Mouse (Mus musculus) lung, embryonic 14.5 days (tissue): ENCODE results near the gene Rps11. TPM values are rescaled to one million over a fixed set of nuclear protein-coding genes. Genes with fewer than 3 reads are reported as not detected.
A peak's percentile ranks its signal among the peaks of the same experiment; 100 is the strongest.

ENCODE experiments used
- ATAC-seq: fragments of 200-750 bp; cut with Nextera tagmentation; 2 replicates; pipeline ENCODE4 v1.8.0; 2017; ENCODE audit warnings: mild to moderate bottlenecking, moderate TSS enrichment, moderate library complexity; ENCODE audit not compliant: insufficient read depth
- DNase-seq: peaks from one replicate; pipeline ENCODE4 v3.0.0-alpha.2; 2015
- H3K27ac ChIP-seq: fragments of 300-500 bp; sonication (generic); 2 replicates; pipeline ENCODE4 v1.5.1; 2014; ENCODE audit warnings: low read depth, mild to moderate bottlenecking, moderate library complexity
- H3K27me3 ChIP-seq: fragments of 300-500 bp; sonication (generic); 2 replicates; pipeline ENCODE4 v1.6.1; 2014; ENCODE audit warnings: low read length, control low read depth; ENCODE audit not compliant: insufficient read depth
- H3K36me3 ChIP-seq: fragments of 300-500 bp; sonication (generic); 2 replicates; pipeline ENCODE4 v1.6.1; 2014; ENCODE audit warnings: control low read depth; ENCODE audit not compliant: insufficient read depth
- H3K4me1 ChIP-seq: fragments of 300-500 bp; sonication (generic); 2 replicates; pipeline ENCODE4 v1.6.1; 2014; ENCODE audit warnings: antibody characterized with exemption, control low read depth; ENCODE audit not compliant: insufficient read depth
- H3K4me2 ChIP-seq: fragments of 300-500 bp; sonication (generic); 2 replicates; pipeline ENCODE4 v1.6.1; 2014; ENCODE audit warnings: mild to moderate bottlenecking
- H3K4me3 ChIP-seq: fragments of 300-500 bp; sonication (generic); 2 replicates; pipeline ENCODE4 v1.5.1; 2014; ENCODE audit warnings: low read depth, low read length
- H3K9ac ChIP-seq: fragments of 300-500 bp; sonication (generic); 2 replicates; pipeline ENCODE4 v1.6.1; 2014
- H3K9me3 ChIP-seq: fragments of 300-500 bp; sonication (generic); 2 replicates; pipeline ENCODE4 v1.6.1; 2016; ENCODE audit warnings: low read depth, low read length, control low read depth
- CTCF ChIP-seq: IDR thresholded peaks from 2 replicates; pipeline ENCODE4 v1.5.1; 2016; ENCODE audit warnings: antibody characterized with exemption, low read depth
- WGBS: fragments of 180-500 bp; shearing (Covaris S2); extraction: QIAGEN DNeasy Blood & Tissue Kit; methylation state at CpG from one replicate; pipeline ENCODE4 v1.1.7; 2014; 5-methylcytosine and 5-hydroxymethylcytosine counted together
- polyA plus RNA-seq: library from polyadenylated mRNA; unstranded; fragments of >200 nt; fragmentation: Nextera tagmentation; extraction: Ambion mirVana; gene quantifications from 2 replicates; pipeline ENCODE4 v1.2.1, GENCODE M21; 2014

Rps11 gene
- polyA plus RNA-seq, 1 experiment from 2014 or later, result 1,873 TPM

DNA sequence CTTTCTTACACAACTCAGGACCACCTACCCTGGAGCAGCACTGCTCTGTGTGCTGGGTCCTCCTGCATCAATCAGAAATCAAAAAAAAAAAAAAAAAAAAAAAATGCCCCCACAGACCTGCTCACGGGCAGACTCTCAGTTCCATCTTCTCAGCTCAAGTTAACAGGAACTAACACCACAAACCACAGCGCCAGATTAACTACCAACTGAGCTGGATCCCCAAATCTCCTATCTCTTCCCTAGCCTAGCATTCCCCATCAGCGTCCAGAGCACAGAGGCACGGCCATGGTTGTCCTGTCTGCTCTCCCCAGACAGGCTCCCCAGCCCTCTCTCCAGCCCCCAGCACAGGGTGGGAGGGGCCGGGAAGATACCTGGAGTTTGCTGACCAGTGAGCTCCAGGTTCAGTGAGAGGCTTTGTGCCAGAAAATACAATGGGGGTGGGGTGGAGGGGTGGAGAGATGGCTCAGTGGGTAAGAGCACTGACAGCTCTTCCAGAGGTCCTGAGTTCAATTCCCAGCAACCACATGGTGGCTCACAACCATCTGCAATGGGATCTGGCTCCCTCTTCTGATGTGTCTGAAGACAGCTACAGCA, 17.1 kb downstream of the Rps11 start:
- Histone ChIP-seq H3K27me3 (no peaks in the 10 kb centered on the region), H3K9ac (no peak overlapping the region), H3K27ac (no peak overlapping the region), H3K36me3 (no peaks in the 10 kb centered on the region; the same call in 1 of the 2 replicates), H3K4me2 (no peak overlapping the region), H3K4me1 (peaks cover 7% of the 10 kb centered on the region; the same call in 1 of the 2 replicates), H3K9me3 (no peaks in the 10 kb centered on the region), H3K4me3 (no peak overlapping the region)
- DNase-seq, result no peak
- ATAC-seq, result no peak
- WGBS, result 54% methylated on average over 5 of the region's 5 CpGs
- TF ChIP-seq CTCF, result no peak

DNA sequence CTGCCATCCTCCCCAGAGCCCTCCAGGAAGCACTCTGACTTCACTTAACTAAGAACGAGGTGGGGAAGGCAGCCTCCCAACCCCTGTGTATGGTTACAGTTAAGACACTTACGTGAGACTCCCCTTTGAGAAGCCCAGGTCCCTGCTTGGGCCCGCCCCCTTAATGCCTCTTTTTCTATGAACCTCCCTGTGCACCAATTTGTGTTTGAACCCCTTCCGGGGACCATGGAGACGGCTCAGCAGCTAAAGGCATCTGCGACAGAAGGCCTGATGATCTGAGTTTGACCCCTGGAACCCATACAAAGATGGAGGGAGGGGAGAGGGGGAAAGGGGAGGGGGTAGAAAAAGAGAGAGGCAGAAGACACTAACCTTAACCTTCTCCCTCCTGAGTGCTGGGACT, 17.8 kb downstream of the Rps11 start:
- no peak overlapping the region for H3K9ac ChIP-seq
- ATAC-seq (no peak), DNase-seq (no peak)

DNA sequence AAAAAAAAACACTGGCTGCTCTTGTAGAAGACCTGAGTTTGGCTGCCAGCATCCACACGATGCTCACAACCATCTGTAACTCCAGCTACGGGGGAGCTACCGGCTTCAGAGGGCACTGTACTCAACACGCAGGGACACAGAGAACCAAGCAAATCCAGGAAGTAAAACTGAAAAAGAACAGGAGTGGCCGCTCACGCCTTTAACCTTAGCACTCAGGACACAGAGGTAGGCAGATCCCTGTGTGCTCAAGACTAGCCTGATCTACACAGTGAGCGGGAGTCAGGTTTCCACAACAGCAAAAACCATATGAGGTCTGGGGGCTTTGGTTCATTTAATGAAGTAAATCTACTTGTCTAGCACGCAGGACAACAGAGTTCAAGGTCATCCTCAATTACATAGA, 18.7 kb downstream of the Rps11 start:
- H3K9ac ChIP-seq, result no peak overlapping the region
- no peaks in the 10 kb centered on the region; the same call in 1 of the 2 replicates for H3K36me3 ChIP-seq
- no peaks in the 10 kb centered on the region for H3K9me3 ChIP-seq
- WGBS, result 78% methylated on average over 8 of the region's 8 CpGs
- no peaks in the 10 kb centered on the region for H3K27me3 ChIP-seq
- TF ChIP-seq CTCF, result no peak
- DNase-seq (no peak), ATAC-seq (no peak)
- no peak overlapping the region for H3K27ac ChIP-seq
- no peak overlapping the region for H3K4me2 ChIP-seq
- H3K4me1 ChIP-seq, result peaks cover 7% of the 10 kb centered on the region; the same call in 1 of the 2 replicates
- H3K4me3 ChIP-seq, result no peak overlapping the region

More for the DNA sequence above, 17.8 kb downstream of the Rps11 start:
- Histone ChIP-seq H3K4me3 (no peak overlapping the region), H3K27ac (no peak overlapping the region), H3K36me3 (no peaks in the 10 kb centered on the region; the same call in 1 of the 2 replicates), H3K9me3 (no peaks in the 10 kb centered on the region), H3K27me3 (no peaks in the 10 kb centered on the region), H3K4me2 (no peak overlapping the region), H3K4me1 (peaks cover 7% of the 10 kb centered on the region; the same call in 1 of the 2 replicates)
- 46% methylated on average over 6 of the region's 6 CpGs for WGBS
- no peak for TF ChIP-seq CTCF

DNA sequence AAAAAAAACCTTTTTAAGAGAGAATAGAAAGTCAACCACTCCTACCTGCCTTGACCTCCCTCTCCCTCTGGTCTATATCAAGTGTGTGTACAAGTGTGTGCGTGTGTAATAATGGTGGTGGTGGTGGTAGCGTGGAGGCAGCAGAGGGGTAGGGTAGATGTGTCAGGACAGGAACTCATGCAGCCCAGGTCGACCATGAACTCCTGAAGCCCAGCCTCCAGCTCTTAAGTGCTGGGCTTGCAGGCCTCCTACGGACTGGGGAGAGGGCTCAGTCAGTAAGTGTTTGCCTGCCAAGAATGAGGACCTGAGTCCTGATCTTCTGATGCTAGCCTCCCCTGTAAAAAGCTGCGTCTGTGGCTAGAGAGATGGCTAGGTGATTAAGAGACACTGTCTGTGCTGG, 19.3 kb downstream of the Rps11 start:
- no peak for ATAC-seq
- TF ChIP-seq CTCF, result no peak
- Histone ChIP-seq H3K4me1 (peaks cover 7% of the 10 kb centered on the region; the same call in 1 of the 2 replicates), H3K4me3 (no peak overlapping the region), H3K27ac (no peak overlapping the region), H3K9me3 (no peaks in the 10 kb centered on the region), H3K36me3 (no peaks in the 10 kb centered on the region; the same call in 1 of the 2 replicates), H3K4me2 (no peak overlapping the region), H3K9ac (no peak overlapping the region), H3K27me3 (no peaks in the 10 kb centered on the region)
- DNase-seq, result no peak
- 74% methylated on average over 5 of the region's 5 CpGs for WGBS

DNA sequence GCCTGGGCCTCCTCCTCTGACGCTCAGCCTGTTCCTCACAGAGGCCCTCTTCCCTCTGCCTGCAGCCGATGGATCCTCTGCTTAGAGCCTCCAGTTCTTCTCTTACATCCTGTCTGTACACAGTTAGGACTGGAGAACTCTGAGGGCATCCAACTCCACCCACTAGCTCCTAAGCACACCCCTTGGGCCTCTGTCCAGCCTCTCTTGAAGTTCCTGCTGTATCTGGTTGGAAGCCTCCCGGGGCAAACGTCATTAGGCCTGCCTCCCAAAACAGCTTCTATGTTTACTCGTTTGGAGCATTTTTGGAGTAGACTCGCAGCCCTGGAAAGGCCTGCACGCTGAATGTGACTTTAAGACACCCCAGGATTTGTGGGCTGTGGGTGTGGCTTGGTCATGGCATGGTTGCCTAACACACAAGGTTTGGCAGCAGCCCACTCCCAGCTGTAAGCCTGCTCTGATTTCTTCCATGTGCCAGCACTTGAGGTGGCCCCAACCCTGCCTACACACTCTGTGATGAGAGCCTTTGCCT, 20.5 kb downstream of the Rps11 start, which contains the start of gene Fcgrt:
Gene Fcgrt (minus strand): TSS at position 200 of the 529 bp plus-strand sequence.
- H3K9me3 ChIP-seq, result no peaks in the 10 kb centered on the region
- peak within 1 kb of the TSS; percentile 32 for H3K4me3 ChIP-seq
- H3K4me2 ChIP-seq, result peak within 1 kb of the TSS; percentile 59
- H3K4me1 ChIP-seq, result peaks cover 7% of the 10 kb centered on the region; the same call in 1 of the 2 replicates
- peak within 1 kb of the TSS; percentile 59 for H3K9ac ChIP-seq
- H3K36me3 ChIP-seq, result no peaks in the 10 kb centered on the region; the same call in 1 of the 2 replicates
- 14% methylated on average over 7 of the region's 7 CpGs for WGBS
- H3K27ac ChIP-seq, result peak within 1 kb of the TSS; percentile 85
- no peaks in the 10 kb centered on the region for H3K27me3 ChIP-seq
- ATAC-seq (peak; percentile 98), DNase-seq (peak; percentile 97)
- no peak for TF ChIP-seq CTCF

DNA sequence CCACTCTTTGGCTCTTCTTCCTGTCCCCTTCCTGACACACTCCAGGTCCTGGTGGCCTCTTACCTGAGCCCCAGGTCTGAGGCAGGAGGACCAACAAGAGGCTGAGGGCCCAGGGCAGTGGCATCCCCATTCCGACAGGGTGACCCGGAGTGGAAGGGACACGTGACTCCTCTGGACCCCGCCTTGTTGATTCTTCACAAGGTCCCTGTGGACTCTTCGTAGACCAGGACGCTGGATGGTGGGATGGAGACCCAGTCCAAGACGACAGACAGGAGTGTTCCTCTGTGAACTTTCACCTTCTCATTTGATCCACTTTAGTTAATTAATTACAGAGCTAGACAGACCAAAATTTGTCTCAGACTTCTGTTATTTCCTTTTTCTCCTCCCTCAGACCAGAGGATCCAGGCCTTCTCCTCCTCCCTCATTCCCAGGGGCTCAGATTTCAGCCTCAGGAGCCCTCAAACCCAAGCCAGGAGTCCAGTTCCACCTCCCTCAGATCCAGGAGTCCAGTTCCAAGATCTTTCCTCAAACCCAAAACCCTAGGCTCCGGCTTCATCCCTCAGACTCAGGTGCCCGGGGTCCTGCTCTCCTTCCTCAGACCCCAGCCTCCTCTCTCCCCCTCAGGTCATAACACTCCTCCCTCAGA, 21.2 kb downstream of the Rps11 start:
- 54% methylated on average over 9 of the region's 9 CpGs for WGBS
- H3K4me2 ChIP-seq, result peak overlapping the region; percentile 59
- TF ChIP-seq CTCF, result no peak
- peak overlapping the region; percentile 59 for H3K9ac ChIP-seq
- no peaks in the 10 kb centered on the region for H3K27me3 ChIP-seq
- H3K27ac ChIP-seq, result peak overlapping the region; percentile 85
- no peak for ATAC-seq
- H3K4me1 ChIP-seq, result peaks cover 7% of the 10 kb centered on the region; the same call in 1 of the 2 replicates
- DNase-seq, result no peak
- H3K36me3 ChIP-seq, result no peaks in the 10 kb centered on the region; the same call in 1 of the 2 replicates
- H3K4me3 ChIP-seq, result peak overlapping the region; percentile 32
- no peaks in the 10 kb centered on the region for H3K9me3 ChIP-seq

DNA sequence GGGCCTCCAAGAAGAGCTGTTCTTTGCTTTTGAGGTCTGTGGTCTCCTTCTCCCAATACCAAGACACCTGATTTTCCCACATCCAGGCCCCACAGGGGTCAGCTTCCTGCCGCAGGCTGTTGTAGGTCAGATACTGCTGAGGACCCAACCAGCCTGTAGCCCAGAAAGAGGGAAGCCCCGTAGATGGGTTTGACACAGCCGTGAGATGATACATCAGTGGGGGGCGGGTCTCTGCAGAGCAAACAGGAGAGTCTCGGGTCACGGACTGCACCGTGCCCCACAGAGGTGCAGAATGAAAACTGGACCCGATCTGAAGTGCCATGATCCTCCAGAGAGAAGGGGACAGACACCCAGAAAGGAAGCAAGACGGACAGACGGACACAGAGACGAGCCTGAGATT, 21.8 kb downstream of the Rps11 start:
- Histone ChIP-seq H3K9me3 (no peaks in the 10 kb centered on the region), H3K27me3 (no peaks in the 10 kb centered on the region), H3K27ac (no peak overlapping the region), H3K4me3 (peak overlapping the region; percentile 32; the same call in 1 of the 2 replicates), H3K36me3 (no peaks in the 10 kb centered on the region; the same call in 1 of the 2 replicates), H3K4me2 (peak overlapping the region; percentile 59), H3K9ac (peak overlapping the region; percentile 59; the same call in 1 of the 2 replicates), H3K4me1 (peaks cover 7% of the 10 kb centered on the region; the same call in 1 of the 2 replicates)
- 67% methylated on average over 11 of the region's 11 CpGs for WGBS
- ATAC-seq (no peak), DNase-seq (no peak)
- no peak for TF ChIP-seq CTCF
